Mouse (Mus musculus): Measurements from ENCODE around the gene Hoxa5.

Hoxa5 gene

GRCm38 (mm10) chr6:52228475-52229465, 24.4 kb upstream of the Hoxa5 start:
- in situ Hi-C loops (cut with MboI, MseI): loop anchor here (5.0 to 10.0 kb wide), 2 partner anchors 221 to 1024 kb away; no protein-coding TSS in a partner anchor

- in situ Hi-C loops (cut with MboI, MseI): loop anchor here (5.0 to 10.0 kb wide), 2 partner anchors 220 to 1023 kb away; no protein-coding TSS in a partner anchor
Measured at GRCm38 (mm10) chr6:52227470-52228222, 23.3 kb upstream of the Hoxa5 start.

DNA sequence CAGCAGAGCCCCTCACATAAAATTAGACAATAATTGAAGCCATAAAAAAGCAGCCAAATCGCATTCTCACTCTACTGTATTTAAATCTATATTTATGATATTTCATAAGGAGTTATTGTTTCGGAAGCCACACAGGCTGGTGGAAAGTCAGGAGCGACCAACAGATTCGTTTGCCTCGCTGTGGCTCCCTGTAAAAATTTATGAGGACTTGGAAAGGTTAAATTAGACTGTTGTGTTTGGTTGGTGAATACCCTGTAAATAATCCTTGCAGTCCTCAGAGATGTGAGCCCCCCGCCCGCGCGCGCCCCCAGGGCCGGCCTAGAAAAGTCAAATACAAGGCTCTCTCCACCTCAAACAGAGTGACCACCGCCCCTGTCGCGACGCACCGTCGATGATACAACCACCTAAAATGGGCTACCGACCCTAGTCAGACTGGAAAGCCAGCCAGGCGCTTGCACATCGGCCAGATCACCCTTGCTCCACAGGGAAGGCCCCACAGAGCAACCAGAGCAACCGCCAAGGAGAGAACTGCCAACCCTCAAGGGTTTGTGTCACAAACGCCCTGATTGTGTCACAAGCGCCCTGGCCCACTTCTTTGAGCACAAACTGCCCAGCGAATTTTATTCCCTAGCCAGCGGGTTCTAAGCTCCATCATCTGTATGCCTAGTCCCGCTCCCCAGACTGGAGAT, 22.3 kb upstream of the Hoxa5 start:
- in situ Hi-C loops (cut with MboI, MseI): loop anchor here (5.0 to 10.0 kb wide), 2 partner anchors 219 to 1022 kb away; no protein-coding TSS in a partner anchor

DNA sequence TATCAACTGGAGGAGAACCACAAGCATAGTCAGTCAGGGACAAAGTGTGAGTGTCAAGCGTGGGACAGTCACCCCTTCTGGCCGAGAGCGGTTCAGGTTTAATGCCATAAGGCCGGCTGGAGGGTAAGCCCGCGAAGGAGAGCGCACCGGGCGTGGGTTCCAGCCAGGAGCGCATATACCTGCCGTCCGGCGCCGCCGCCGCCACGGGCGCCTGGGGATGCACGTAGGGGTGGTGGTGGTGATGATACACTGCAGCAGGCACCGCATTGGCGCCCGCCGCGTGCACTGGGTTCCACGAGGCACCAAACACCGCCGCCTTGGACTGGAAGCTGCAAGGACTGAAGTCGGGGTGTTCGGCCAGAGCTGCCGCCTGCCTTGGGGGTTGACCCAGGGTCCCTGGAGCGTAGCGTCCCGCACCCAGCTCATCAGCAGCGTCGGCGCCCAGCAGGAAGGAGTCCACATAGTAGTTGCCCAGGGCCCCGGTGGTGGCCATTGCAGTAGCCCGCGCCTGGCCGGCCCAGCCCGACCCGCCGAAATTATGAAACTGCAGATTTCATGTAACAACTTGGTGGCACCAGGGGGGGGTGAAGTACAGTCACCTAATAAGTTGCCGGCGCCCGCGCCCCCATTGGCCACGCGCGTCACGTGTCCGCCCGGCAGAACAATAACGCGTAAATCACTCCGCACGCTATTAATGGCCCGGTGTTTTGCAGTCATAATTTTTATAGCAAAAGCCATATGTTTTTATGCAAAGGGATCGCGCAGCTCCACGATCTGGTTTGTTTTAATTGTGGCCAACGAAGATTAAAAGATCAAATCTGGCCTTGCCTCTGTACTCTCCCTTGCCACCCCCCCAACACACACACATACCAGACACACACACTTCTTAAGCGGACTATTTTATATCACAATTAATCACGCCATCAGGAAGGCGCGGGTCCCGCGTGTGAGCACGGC, 21.5 kb upstream of the Hoxa5 start:
- in situ Hi-C loops (cut with MboI, MseI): loop anchor here (5.0 to 10.0 kb wide), 2 partner anchors 219 to 1021 kb away; no protein-coding TSS in a partner anchor

- in situ Hi-C loops (cut with MboI, MseI): loop anchor here (5.0 to 25.0 kb wide), 3 partner anchors 218 to 1020 kb away; no protein-coding TSS in a partner anchor
Measured at GRCm38 (mm10) chr6:52224895-52225611, 20.7 kb upstream of the Hoxa5 start.

GRCm38 (mm10) chr6:52223939-52224760, 19.8 kb upstream of the Hoxa5 start:
- in situ Hi-C loops (cut with MboI, MseI): loop anchor here (10.0 to 25.0 kb wide), 2 partner anchors 362 to 1019 kb away; no protein-coding TSS in a partner anchor

DNA sequence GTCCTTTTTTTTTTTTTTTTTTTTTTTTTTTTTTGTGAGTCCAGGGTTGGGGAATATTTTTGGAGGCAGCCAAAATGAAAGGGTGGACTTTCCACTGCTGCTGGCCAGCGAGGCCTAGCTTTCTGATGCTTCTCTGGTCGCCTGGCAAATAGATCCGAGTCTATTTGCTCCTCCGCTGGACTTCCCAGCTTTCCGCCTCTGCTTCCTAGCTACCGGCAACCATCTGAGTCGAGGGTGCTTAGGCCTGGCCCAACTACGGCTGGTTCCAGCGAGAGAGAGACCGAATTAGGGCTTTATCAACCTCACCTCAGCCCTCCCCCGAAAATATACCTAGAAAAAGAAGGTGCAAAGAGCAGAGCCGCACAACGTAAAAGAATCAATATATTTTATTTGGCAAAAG, 18.3 kb upstream of the Hoxa5 start:
- in situ Hi-C loops (cut with MboI, MseI): loop anchor here (10.0 to 25.0 kb wide), 2 partner anchors 360 to 1018 kb away; no protein-coding TSS in a partner anchor

- in situ Hi-C loops (cut with MboI, MseI): loop anchor here (10.0 to 25.0 kb wide), 2 partner anchors 360 to 1017 kb away; no protein-coding TSS in a partner anchor
Measured at GRCm38 (mm10) chr6:52221993-52222685, 17.8 kb upstream of the Hoxa5 start.

- in situ Hi-C loops (cut with MboI, MseI): loop anchor here (10.0 to 25.0 kb wide), 2 partner anchors 359 to 1017 kb away; no protein-coding TSS in a partner anchor
Measured at GRCm38 (mm10) chr6:52221337-52221992, 17.1 kb upstream of the Hoxa5 start, which contains the start of gene Hoxa7. TSS of gene Hoxa7 (minus strand) at chr6:52221854.

- in situ Hi-C loops (cut with MboI, MseI): loop anchor here (10.0 to 25.0 kb wide), 2 partner anchors 359 to 1016 kb away; no protein-coding TSS in a partner anchor
Measured at GRCm38 (mm10) chr6:52220865-52221310, 16.5 kb upstream of the Hoxa5 start.

DNA sequence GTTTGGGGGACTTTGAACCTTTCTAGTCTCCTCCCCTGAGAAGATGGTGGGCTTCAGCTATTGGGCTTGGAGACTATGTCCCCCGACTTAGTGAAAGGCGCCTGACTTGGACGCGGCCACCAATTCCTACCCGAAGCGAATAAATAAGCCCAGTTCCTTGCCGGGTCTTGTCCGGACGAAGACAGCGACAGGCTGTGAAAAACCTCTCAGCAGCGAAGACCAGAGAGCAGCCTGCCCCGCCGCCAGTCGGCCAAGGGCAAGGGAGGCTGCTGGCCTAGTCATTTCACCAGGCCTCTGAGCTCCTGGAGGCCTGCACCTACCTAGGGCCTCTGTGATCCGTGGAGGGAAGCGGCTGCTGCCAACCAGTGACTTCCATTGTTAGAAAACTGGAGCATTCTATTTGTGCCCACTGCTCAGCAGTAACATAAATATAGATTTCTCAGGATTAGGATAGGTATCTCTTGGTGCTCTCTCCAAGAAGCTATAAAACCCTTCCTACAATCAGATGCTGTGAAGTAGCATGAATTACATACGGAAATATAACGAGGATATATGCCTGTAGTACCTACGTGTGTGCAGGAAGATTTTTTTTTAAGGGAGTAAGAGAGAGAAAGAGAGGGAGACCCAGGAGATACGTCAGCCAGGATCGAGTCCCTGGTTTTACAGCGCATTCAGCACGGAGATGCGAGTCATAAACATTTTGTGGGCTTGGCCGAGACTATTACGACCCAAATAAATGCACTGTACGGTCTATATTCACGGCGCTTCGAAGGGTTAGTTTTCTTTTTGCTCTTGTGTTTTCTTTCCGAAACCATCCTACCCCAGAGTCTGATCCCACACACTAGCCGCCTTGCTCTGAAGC, 15.8 kb upstream of the Hoxa5 start:
- in situ Hi-C loops (cut with MboI, MseI): loop anchor here (10.0 to 25.0 kb wide), 2 partner anchors 358 to 1015 kb away; no protein-coding TSS in a partner anchor

DNA sequence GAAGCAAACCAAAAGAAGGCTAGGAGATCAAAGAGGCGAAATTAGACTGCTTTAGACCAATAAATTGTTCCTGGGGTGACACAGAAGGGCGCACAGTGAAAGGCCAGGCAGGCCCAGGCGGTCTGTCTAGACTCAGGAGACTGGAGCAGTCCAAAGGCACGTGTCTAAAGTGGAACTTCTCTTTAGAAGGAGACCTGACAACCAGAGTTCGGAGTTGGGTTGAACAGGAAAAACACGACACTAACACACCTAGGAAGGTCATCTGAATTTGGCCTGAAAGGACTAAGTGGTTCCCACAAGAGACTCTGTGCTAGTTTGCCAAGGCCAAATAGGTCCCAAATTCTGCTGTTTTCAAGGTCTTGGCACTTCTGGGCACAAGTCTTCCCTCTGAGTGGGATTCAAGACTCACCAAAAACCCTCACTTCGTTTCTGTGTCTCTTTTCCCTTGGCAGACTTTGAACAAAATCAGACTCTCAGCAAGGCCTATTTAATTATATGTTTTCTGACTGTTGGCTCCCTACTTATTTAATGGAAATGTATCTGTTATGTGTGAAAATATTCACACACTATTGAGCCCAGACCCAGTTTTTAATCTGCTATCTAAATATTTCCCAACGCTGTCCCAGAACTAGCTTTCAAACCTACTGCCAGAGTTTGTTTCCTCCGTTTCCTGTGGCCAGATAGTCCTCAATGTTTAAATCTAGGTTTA, 15.0 kb upstream of the Hoxa5 start:
- in situ Hi-C loops (cut with MboI, MseI): loop anchor here (5.0 to 25.0 kb wide), 3 partner anchors 357 to 1045 kb away; no protein-coding TSS in a partner anchor

DNA sequence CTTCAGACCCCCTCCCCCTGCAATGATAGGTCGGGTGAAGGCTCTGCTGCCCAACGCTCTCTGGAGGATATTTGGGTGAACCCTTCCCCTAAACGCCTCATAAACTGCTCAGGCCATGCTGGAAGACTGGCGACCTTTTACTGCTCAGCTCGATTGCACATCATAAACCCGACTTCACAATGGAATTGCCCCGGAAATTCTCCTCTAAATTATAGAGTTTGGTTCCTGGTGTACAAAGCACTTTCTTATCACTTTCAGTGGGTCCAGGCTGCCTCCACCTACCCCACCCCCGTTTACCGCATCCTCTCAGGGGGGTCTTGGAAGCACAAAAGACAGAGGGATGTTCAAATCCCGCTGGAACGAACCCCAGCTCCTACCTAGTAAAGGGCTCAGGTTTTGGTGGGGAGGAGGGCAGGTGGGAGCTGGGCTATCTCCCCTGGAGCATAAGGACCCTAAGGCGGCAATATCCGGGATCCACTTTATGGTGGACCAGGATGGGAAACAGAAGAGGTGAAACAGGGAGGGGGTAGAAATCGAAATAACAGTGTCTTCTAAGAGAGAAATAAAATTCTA, 14.3 kb upstream of the Hoxa5 start:
- in situ Hi-C loops (cut with MboI, MseI): loop anchor here (5.0 to 25.0 kb wide), 3 partner anchors 356 to 1044 kb away; no protein-coding TSS in a partner anchor

DNA sequence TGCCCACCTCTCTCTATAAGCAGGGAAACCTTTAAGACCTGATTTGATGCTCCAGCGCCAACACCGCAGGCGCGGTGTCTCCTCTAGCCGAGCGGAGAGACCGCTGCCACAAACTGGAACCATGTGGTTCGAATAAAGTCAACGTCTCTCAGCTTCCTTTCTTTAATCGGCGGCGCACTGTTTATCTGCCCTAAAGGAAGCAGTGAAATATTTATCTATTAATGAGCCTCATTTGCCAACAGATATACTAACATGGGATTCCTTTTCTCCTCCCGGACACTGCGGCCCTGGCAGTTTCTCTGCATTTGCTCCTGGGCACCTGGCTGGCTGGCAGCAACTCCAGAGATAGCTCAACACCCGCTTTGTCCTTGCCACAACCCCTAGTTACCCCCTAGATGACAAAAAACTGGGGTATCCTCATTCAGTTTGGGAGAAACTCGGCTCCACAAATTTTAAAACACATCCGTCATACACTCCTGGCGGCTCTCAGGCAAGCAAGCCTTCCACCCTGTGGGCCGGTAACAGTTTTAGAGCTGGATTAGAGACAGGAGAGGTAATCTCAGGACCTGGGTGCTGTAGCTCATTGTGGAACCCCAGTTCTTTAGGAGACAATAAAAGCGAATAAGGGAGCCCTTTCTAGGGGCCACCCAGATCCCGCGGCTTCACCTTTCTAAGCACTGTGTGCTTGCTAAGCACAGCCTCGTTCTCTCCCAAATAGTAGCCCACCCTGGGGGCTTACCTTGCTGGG, 13.7 kb upstream of the Hoxa5 start:
- in situ Hi-C loops (cut with MboI, MseI): loop anchor here (5.0 to 25.0 kb wide), 3 partner anchors 356 to 1043 kb away; no protein-coding TSS in a partner anchor

Measured in regulatory T cell (primary cell).